Mouse (Mus musculus) midbrain, embryonic 14.5 days (tissue): ENCODE measurements around the gene Wnt6. TPM values are rescaled to one million over a fixed set of nuclear protein-coding genes. Genes with fewer than 3 reads are reported as not detected.

Experiments used
- ATAC-seq: fragments of 200-750 bp; cut with Nextera tagmentation; 2 replicates; pipeline ENCODE4 v1.8.0; 2017; ENCODE audit warnings: moderate number of reproducible peaks, moderate library complexity; ENCODE audit not compliant: low FRiP score, low TSS enrichment
- DNase-seq: peaks from one replicate; pipeline ENCODE4 v3.0.0-alpha.2; 2015
- H3K27ac ChIP-seq: fragments of 300-500 bp; sonication (generic); replicated peaks from 2 replicates; pipeline ENCODE4 v1.5.1; 2014; ENCODE audit warnings: mild to moderate bottlenecking, low read depth, low read length, moderate library complexity
- H3K27me3 ChIP-seq: fragments of 300-500 bp; sonication (generic); 2 replicates; pipeline ENCODE4 v1.6.1; 2014; ENCODE audit warnings: low read length, control low read depth, mixed read lengths; ENCODE audit not compliant: control insufficient read depth, insufficient read depth
- H3K36me3 ChIP-seq: fragments of 300-500 bp; sonication (generic); 2 replicates; pipeline ENCODE4 v1.6.1; 2014; ENCODE audit warnings: low read length, control low read depth; ENCODE audit not compliant: control insufficient read depth, insufficient read depth
- H3K4me1 ChIP-seq: fragments of 300-500 bp; sonication (generic); 2 replicates; pipeline ENCODE4 v1.6.1; 2014; ENCODE audit warnings: mild to moderate bottlenecking, antibody characterized with exemption, low read length, control low read depth; ENCODE audit not compliant: control insufficient read depth, insufficient read depth
- H3K4me2 ChIP-seq: fragments of 300-500 bp; sonication (generic); 2 replicates; pipeline ENCODE4 v1.6.1; 2014; ENCODE audit warnings: mild to moderate bottlenecking, low read length, moderate library complexity
- H3K4me3 ChIP-seq: fragments of 300-500 bp; sonication (generic); replicated peaks from 2 replicates; pipeline ENCODE4 v1.5.1; 2014; ENCODE audit warnings: low read depth, low read length
- H3K9ac ChIP-seq: fragments of 300-500 bp; sonication (generic); replicated peaks from 2 replicates; pipeline ENCODE4 v1.6.1; 2014; ENCODE audit warnings: mild to moderate bottlenecking, low read length, moderate library complexity
- H3K9me3 ChIP-seq: fragments of 300-500 bp; sonication (generic); 2 replicates; pipeline ENCODE4 v1.6.1; 2016; ENCODE audit warnings: low read length, control low read depth, mixed read lengths; ENCODE audit not compliant: control insufficient read depth
- WGBS: fragments of 180-500 bp; shearing (Covaris S2); extraction: QIAGEN DNeasy Blood & Tissue Kit; methylation state at CpG from one replicate; pipeline ENCODE4 v1.1.7; 2014; 5-methylcytosine and 5-hydroxymethylcytosine counted together
- polyA plus RNA-seq: library from polyadenylated mRNA; unstranded; fragments of >200 nt; fragmentation: Nextera tagmentation; extraction: Ambion mirVana; gene quantifications from 2 replicates; pipeline ENCODE4 v1.2.1, GENCODE M21; 2014

Wnt6 gene
- 2.7 TPM in 1 of 2 replicates, not detected in the other for polyA plus RNA-seq

GRCm38 (mm10) chr1:74771845-74771930 is at the start of gene Wnt6:
Gene Wnt6 (plus strand): TSS chr1:74771892.
- ATAC-seq (no peak), DNase-seq (no peak)
- 2% methylated on average over 7 of the region's 8 CpGs for WGBS
- H3K27ac ChIP-seq: no peak within 1 kb of the TSS
- H3K27me3 ChIP-seq: peaks cover 76% of the 10 kb centered on the region
- no peaks in the 10 kb centered on the region for H3K36me3 ChIP-seq
- H3K4me3 ChIP-seq: peak within 1 kb of the TSS; percentile 41
- H3K9ac ChIP-seq: peak within 1 kb of the TSS; percentile 39; the same call in 1 of the 2 replicates
- H3K4me2 ChIP-seq: peak within 1 kb of the TSS; percentile 84
- H3K9me3 ChIP-seq: no peaks in the 10 kb centered on the region
- peaks cover 17% of the 10 kb centered on the region; the same call in 1 of the 2 replicates for H3K4me1 ChIP-seq

GRCm38 (mm10) chr1:74723748-74724147 is 47.9 kb upstream of the Wnt6 start:
- H3K9me3 ChIP-seq: no peaks in the 10 kb centered on the region
- no peak overlapping the region for H3K4me3 ChIP-seq
- no peak overlapping the region for H3K4me2 ChIP-seq
- H3K27me3 ChIP-seq: no peaks in the 10 kb centered on the region
- H3K27ac ChIP-seq: no peak overlapping the region
- no peak overlapping the region for H3K9ac ChIP-seq
- 77% methylated on average over 2 of the region's 2 CpGs for WGBS
- H3K4me1 ChIP-seq: no peaks in the 10 kb centered on the region
- no peak for DNase-seq
- no peak for ATAC-seq
- H3K36me3 ChIP-seq: no peaks in the 10 kb centered on the region

DNA sequence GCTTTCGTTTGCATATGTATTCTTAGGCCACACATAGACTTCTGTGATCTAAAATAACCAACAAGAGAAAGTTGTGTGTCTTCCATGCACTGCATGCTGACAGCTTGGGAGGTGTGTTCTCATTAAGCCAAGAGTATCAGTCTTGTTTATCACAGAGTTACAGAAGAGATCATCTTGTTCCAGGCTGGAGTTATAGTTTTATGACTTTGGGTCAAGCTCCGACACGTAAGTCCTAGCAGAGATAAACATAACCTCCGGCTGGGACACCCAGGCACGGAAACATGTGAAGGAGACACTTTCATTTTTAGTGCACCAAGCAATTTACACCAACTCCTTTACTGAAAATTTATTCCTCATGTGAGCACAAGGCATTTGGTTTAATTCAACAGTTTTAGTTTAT is 45.6 kb upstream of the Wnt6 start:
- Histone ChIP-seq H3K27ac (no peak overlapping the region), H3K36me3 (no peaks in the 10 kb centered on the region), H3K9me3 (no peaks in the 10 kb centered on the region), H3K4me2 (no peak overlapping the region), H3K4me3 (no peak overlapping the region), H3K9ac (no peak overlapping the region), H3K27me3 (no peaks in the 10 kb centered on the region), H3K4me1 (no peaks in the 10 kb centered on the region)
- no peak for DNase-seq
- no peak for ATAC-seq
- WGBS: 87% methylated on average over 5 of the region's 5 CpGs

GRCm38 (mm10) chr1:74726674-74727073 is 45.0 kb upstream of the Wnt6 start:
- H3K27me3 ChIP-seq: no peaks in the 10 kb centered on the region
- 81% methylated on average over 5 of the region's 5 CpGs for WGBS
- ATAC-seq: no peak

GRCm38 (mm10) chr1:74728446-74728845 is 43.2 kb upstream of the Wnt6 start:
- 80% methylated on average over 8 of the region's 8 CpGs for WGBS
- Histone ChIP-seq H3K27me3 (no peaks in the 10 kb centered on the region), H3K4me2 (no peak overlapping the region), H3K36me3 (no peaks in the 10 kb centered on the region), H3K4me1 (no peaks in the 10 kb centered on the region), H3K9me3 (no peaks in the 10 kb centered on the region), H3K27ac (no peak overlapping the region), H3K9ac (no peak overlapping the region), H3K4me3 (no peak overlapping the region)
- DNase-seq (no peak), ATAC-seq (no peak)

More at GRCm38 (mm10) chr1:74726674-74727073, 45.0 kb upstream of the Wnt6 start:
- Histone ChIP-seq H3K4me1 (no peaks in the 10 kb centered on the region), H3K4me2 (no peak overlapping the region), H3K9ac (no peak overlapping the region), H3K9me3 (no peaks in the 10 kb centered on the region), H3K4me3 (no peak overlapping the region), H3K27ac (no peak overlapping the region), H3K36me3 (no peaks in the 10 kb centered on the region)
- DNase-seq: no peak

GRCm38 (mm10) chr1:74736977-74737376 is 34.7 kb upstream of the Wnt6 start:
- no peaks in the 10 kb centered on the region for H3K9me3 ChIP-seq
- 90% methylated on average over 12 of the region's 12 CpGs for WGBS
- no peaks in the 10 kb centered on the region for H3K27me3 ChIP-seq
- H3K4me3 ChIP-seq: no peak overlapping the region
- DNase-seq: no peak
- ATAC-seq: no peak
- H3K36me3 ChIP-seq: no peaks in the 10 kb centered on the region
- H3K9ac ChIP-seq: no peak overlapping the region
- no peaks in the 10 kb centered on the region for H3K4me1 ChIP-seq
- no peak overlapping the region for H3K4me2 ChIP-seq
- no peak overlapping the region for H3K27ac ChIP-seq

DNA sequence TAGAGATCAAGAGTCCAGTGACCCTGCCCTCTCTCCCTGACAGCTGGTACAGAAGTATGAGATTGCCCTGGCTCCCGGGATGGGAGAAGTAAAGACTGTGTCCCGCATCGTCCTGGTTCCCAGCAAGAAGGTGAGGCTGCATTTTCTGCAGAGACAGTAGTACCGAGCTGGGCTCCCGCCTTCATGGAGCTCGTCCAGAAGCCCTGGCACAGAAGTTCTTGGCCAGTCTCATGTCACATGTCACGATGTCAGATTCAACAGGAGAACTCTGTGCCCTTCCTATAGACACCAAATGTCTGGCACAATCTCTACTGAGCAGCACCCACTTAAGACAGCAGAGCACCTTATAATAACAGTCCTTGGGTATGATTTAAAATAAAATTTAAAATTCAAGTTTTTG is 34.2 kb upstream of the Wnt6 start:
- Histone ChIP-seq H3K4me3 (no peak overlapping the region), H3K9me3 (no peaks in the 10 kb centered on the region), H3K36me3 (no peaks in the 10 kb centered on the region), H3K27me3 (no peaks in the 10 kb centered on the region), H3K4me1 (no peaks in the 10 kb centered on the region), H3K4me2 (no peak overlapping the region), H3K27ac (no peak overlapping the region), H3K9ac (no peak overlapping the region)
- WGBS: 92% methylated on average over 7 of the region's 7 CpGs
- DNase-seq (no peak), ATAC-seq (no peak)

- Histone ChIP-seq H3K4me1 (no peaks in the 10 kb centered on the region), H3K4me2 (no peak overlapping the region), H3K9ac (no peak overlapping the region), H3K27ac (no peak overlapping the region), H3K4me3 (no peak overlapping the region), H3K36me3 (no peaks in the 10 kb centered on the region), H3K9me3 (no peaks in the 10 kb centered on the region), H3K27me3 (no peaks in the 10 kb centered on the region)
- DNase-seq: no peak
- 77% methylated on average over 7 of the region's 7 CpGs for WGBS
- ATAC-seq: no peak
These were observed 30.8 kb upstream of the Wnt6 start for GRCm38 (mm10) chr1:74740846-74741245.

DNA sequence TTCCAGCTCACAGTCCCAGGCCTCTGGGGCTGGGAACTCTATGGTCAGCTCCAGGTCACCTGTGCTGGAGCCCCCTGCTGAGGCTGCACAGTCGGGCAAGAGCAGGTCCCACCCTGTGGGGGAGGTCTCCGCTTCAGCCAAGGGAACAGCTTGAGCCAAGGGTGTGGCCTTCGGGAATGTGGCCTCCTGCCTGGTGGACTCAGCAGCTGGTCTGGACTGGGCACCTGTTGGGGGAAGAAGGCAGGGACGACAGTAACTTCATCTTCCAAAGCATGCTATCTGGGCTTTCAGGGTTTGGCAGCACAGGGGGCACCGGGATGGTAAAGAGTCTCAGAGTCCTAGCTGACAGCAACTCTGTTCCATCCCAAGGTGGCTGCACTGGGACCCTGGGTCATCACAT is 24.4 kb upstream of the Wnt6 start:
- no peak for ATAC-seq
- no peak overlapping the region for H3K9ac ChIP-seq
- H3K4me1 ChIP-seq: no peaks in the 10 kb centered on the region
- no peaks in the 10 kb centered on the region for H3K9me3 ChIP-seq
- H3K27me3 ChIP-seq: no peaks in the 10 kb centered on the region
- no peak overlapping the region for H3K4me2 ChIP-seq
- no peak overlapping the region for H3K27ac ChIP-seq
- no peaks in the 10 kb centered on the region for H3K36me3 ChIP-seq
- WGBS: 80% methylated on average over 5 of the region's 5 CpGs
- no peak overlapping the region for H3K4me3 ChIP-seq
- DNase-seq: no peak
